Mouse (Mus musculus) MEL (cell line): ENCODE data around the gene Fam81b. TPM values are rescaled to one million over a fixed set of nuclear protein-coding genes. Genes with fewer than 3 reads are reported as not detected.

Source experiments
- DNase-seq: peaks from one replicate; pipeline ENCODE4 v3.0.0; 2011; ENCODE audit warnings: low read depth, low spot score
- H3K27ac ChIP-seq: 2 replicates; pipeline ENCODE4 v1.5.1; 2012; ENCODE audit warnings: low read depth, mild to moderate bottlenecking, control low read depth, low read length, moderate library complexity; ENCODE audit not compliant: control insufficient read depth
- H3K27me3 ChIP-seq, 2 experiments: fragments of 150-350 bp in 1 of 2; sonication (generic) in 1 of 2; 2 replicates each; pipeline ENCODE4 v1.6.1; 2012; ENCODE audit warnings: low read length in 2 of 2, mild to moderate bottlenecking in 2 of 2, improper control_type of control experiment in 1 of 2, moderate library complexity in 1 of 2; ENCODE audit not compliant: insufficient read depth in 2 of 2, control insufficient read depth in 1 of 2
- H3K36me3 ChIP-seq, 2 experiments: 2 replicates each; pipeline ENCODE4 v1.6.1; 2012 to 2014; ENCODE audit warnings: low read length in 2 of 2, improper control_type of control experiment in 1 of 2, inconsistent platforms in 1 of 2, mild to moderate bottlenecking in 1 of 2; ENCODE audit not compliant: insufficient read depth in 2 of 2, control insufficient read depth in 1 of 2
- H3K4me1 ChIP-seq, 2 experiments: fragments of 150-350 bp in 1 of 2; sonication (generic) in 1 of 2; 2 replicates each; pipeline ENCODE4 v1.6.1; 2012; ENCODE audit warnings: low read length in 2 of 2, improper control_type of control experiment in 1 of 2, mild to moderate bottlenecking in 1 of 2; ENCODE audit not compliant: insufficient read depth in 2 of 2, control insufficient read depth in 1 of 2
- H3K4me3 ChIP-seq, 2 experiments: fragments of 150-350 bp in 1 of 2; sonication (generic) in 1 of 2; 2 replicates each; pipeline ENCODE4 v1.5.1; 2012; ENCODE audit warnings: low read depth in 2 of 2, low read length in 2 of 2, mild to moderate bottlenecking in 2 of 2, moderate library complexity in 2 of 2, control low read depth in 1 of 2, improper control_type of control experiment in 1 of 2; ENCODE audit not compliant: control insufficient read depth in 1 of 2, insufficient read depth in 1 of 2
- H3K79me2 ChIP-seq: 2 replicates; pipeline ENCODE4 v1.6.1; 2012; ENCODE audit warnings: mild to moderate bottlenecking, low read length, moderate library complexity; ENCODE audit not compliant: control insufficient read depth, poor library complexity, insufficient read depth
- H3K9ac ChIP-seq: 2 replicates; pipeline ENCODE4 v1.6.1; 2012; ENCODE audit warnings: low read depth, mild to moderate bottlenecking, control low read depth, low read length, moderate library complexity; ENCODE audit not compliant: control insufficient read depth, poor library complexity, severe bottlenecking
- H3K9me3 ChIP-seq: fragments of 150-350 bp; sonication (generic); replicated peaks from 2 replicates; pipeline ENCODE4 v1.6.1; 2012; ENCODE audit warnings: mild to moderate bottlenecking, low read length, improper control_type of control experiment, moderate library complexity; ENCODE audit not compliant: insufficient read depth
- BHLHE40 ChIP-seq: IDR thresholded peaks from 2 replicates; pipeline ENCODE4 v1.6.1; 2012; ENCODE audit warnings: low read depth, mild to moderate bottlenecking, inconsistent platforms, low read length, improper control_type of control experiment, borderline replicate concordance
- CHD1 ChIP-seq: IDR thresholded peaks from 2 replicates; pipeline ENCODE4 v1.6.1; 2012; ENCODE audit warnings: low read depth, mild to moderate bottlenecking, inconsistent platforms, low read length, improper control_type of control experiment
- CHD2 ChIP-seq: IDR thresholded peaks from 2 replicates; pipeline ENCODE4 v1.6.1; 2011; ENCODE audit warnings: low read length, improper control_type of control experiment
- E2F4 ChIP-seq: IDR thresholded peaks from 2 replicates; pipeline ENCODE4 v1.6.1; 2011; ENCODE audit warnings: low read depth, low read length, improper control_type of control experiment, borderline replicate concordance
- EP300 ChIP-seq, 2 experiments: IDR thresholded peaks; 2 replicates each; pipeline ENCODE4 v1.6.1; 2011; ENCODE audit warnings: improper control_type of control experiment in 2 of 2, low read length in 2 of 2, low read depth in 1 of 2, mild to moderate bottlenecking in 1 of 2
- GABPA ChIP-seq: IDR thresholded peaks from 2 replicates; pipeline ENCODE4 v1.6.1; 2012; ENCODE audit warnings: low read depth, mild to moderate bottlenecking, inconsistent platforms, low read length, improper control_type of control experiment, moderate library complexity
- GATA1 ChIP-seq: IDR thresholded peaks from 2 replicates; pipeline ENCODE4 v1.6.1; 2011; ENCODE audit warnings: low read depth, low read length, improper control_type of control experiment
- KAT2A ChIP-seq: conservative IDR thresholded peaks from 2 replicates; pipeline ENCODE4 v1.6.1; 2012; ENCODE audit warnings: low read depth, low read length, improper control_type of control experiment, inconsistent platforms
- MAFK ChIP-seq: IDR thresholded peaks from 2 replicates; pipeline ENCODE4 v1.6.1; 2011; ENCODE audit warnings: low read depth, mild to moderate bottlenecking, low read length, improper control_type of control experiment, borderline replicate concordance
- MAX ChIP-seq: IDR thresholded peaks from 2 replicates; pipeline ENCODE4 v1.6.1; 2011; ENCODE audit warnings: low read length, improper control_type of control experiment
- MEF2A ChIP-seq: IDR thresholded peaks from 2 replicates; pipeline ENCODE4 v1.6.1; 2014; ENCODE audit warnings: low read depth, mild to moderate bottlenecking, inconsistent platforms, low read length, improper control_type of control experiment; ENCODE audit not compliant: poor library complexity, insufficient replicate concordance, severe bottlenecking; ENCODE audit errors: extremely low read depth
- MXI1 ChIP-seq: IDR thresholded peaks from 2 replicates; pipeline ENCODE4 v1.6.1; 2011; ENCODE audit warnings: mild to moderate bottlenecking, low read depth, low read length, improper control_type of control experiment
- MYC ChIP-seq: IDR thresholded peaks from 2 replicates; pipeline ENCODE4 v1.6.1; 2011; ENCODE audit warnings: low read depth, mild to moderate bottlenecking, low read length, improper control_type of control experiment, moderate library complexity
- POLR2A ChIP-seq, 2 experiments: IDR thresholded peaks; 2 replicates each; pipeline ENCODE4 v1.6.1; 2011 to 2012; ENCODE audit warnings: low read length in 2 of 2, mild to moderate bottlenecking in 2 of 2, control low read depth in 1 of 2, improper control_type of control experiment in 1 of 2, low read depth in 1 of 2, moderate library complexity in 1 of 2; ENCODE audit not compliant: control insufficient read depth in 1 of 2, insufficient read depth in 1 of 2, poor library complexity in 1 of 2
- POLR2AphosphoS2 ChIP-seq: IDR thresholded peaks from 2 replicates; pipeline ENCODE4 v1.6.1; 2011; ENCODE audit warnings: low read length, improper control_type of control experiment
- POLR2AphosphoS5 ChIP-seq: IDR thresholded peaks from 2 replicates; pipeline ENCODE4 v1.6.1; 2012; ENCODE audit warnings: low read depth, borderline replicate concordance, mild to moderate bottlenecking, inconsistent platforms, low read length, moderate library complexity, mixed read lengths
- RCOR1 ChIP-seq: IDR thresholded peaks from 2 replicates; pipeline ENCODE4 v1.6.1; 2012; ENCODE audit warnings: low read depth, mild to moderate bottlenecking, inconsistent platforms, low read length, improper control_type of control experiment
- SIN3A ChIP-seq: IDR thresholded peaks from 2 replicates; pipeline ENCODE4 v1.6.1; 2012; ENCODE audit warnings: low read length, improper control_type of control experiment, inconsistent platforms
- SMC3 ChIP-seq: IDR thresholded peaks from 2 replicates; pipeline ENCODE4 v1.6.1; 2011; ENCODE audit warnings: low read depth, low read length, improper control_type of control experiment
- TBP ChIP-seq: IDR thresholded peaks from 2 replicates; pipeline ENCODE4 v1.8.0; 2011; ENCODE audit warnings: low read depth, low read length, improper control_type of control experiment
- USF1 ChIP-seq: IDR thresholded peaks from 2 replicates; pipeline ENCODE4 v1.6.1; 2014; ENCODE audit warnings: low read depth, mild to moderate bottlenecking, inconsistent platforms, low read length, improper control_type of control experiment, moderate library complexity
- USF2 ChIP-seq, 2 experiments: IDR thresholded peaks; 2 replicates each; pipeline ENCODE4 v1.6.1; 2011 to 2012; ENCODE audit warnings: improper control_type of control experiment in 2 of 2, low read length in 2 of 2, borderline replicate concordance in 1 of 2, inconsistent platforms in 1 of 2, low read depth in 1 of 2, mild to moderate bottlenecking in 1 of 2; ENCODE audit not compliant: insufficient read depth in 1 of 2
- ZKSCAN1 ChIP-seq: IDR thresholded peaks from 2 replicates; pipeline ENCODE4 v1.6.1; 2012; ENCODE audit warnings: low read depth, mild to moderate bottlenecking, inconsistent platforms, low read length, improper control_type of control experiment, moderate library complexity
- ZMIZ1 ChIP-seq: IDR thresholded peaks from 2 replicates; pipeline ENCODE4 v1.6.1; 2012; ENCODE audit warnings: low read depth, mild to moderate bottlenecking, inconsistent platforms, low read length, improper control_type of control experiment, moderate library complexity
- ZNF384 ChIP-seq: IDR thresholded peaks from 2 replicates; pipeline ENCODE4 v1.6.1; 2012; ENCODE audit warnings: low read depth, mild to moderate bottlenecking, inconsistent platforms, low read length, improper control_type of control experiment
- polyA plus RNA-seq, 2 experiments: library from polyadenylated mRNA; stranded (reverse) in 1 of 2; unstranded in 1 of 2; fragments of >175 nt in 1 of 2; fragments of >200 nt in 1 of 2; gene quantifications; 2 replicates each; pipeline versions ENCODE4 v1.2.1 to v1.2.4; 2012; ENCODE audit warnings: low replicate concordance in 2 of 2, low read depth in 1 of 2; ENCODE audit not compliant: insufficient read length in 2 of 2, insufficient read depth in 1 of 2, missing spikeins in 1 of 2
- total RNA-seq: library from RNA; depleted of rRNA; stranded (reverse); fragments of 300-350 nt; gene quantifications from 2 replicates; pipeline ENCODE4 v1.2.3, GENCODE M21; 2012

Fam81b gene
- total and polyA plus RNA-seq, 3 experiments, result not detected

DNA sequence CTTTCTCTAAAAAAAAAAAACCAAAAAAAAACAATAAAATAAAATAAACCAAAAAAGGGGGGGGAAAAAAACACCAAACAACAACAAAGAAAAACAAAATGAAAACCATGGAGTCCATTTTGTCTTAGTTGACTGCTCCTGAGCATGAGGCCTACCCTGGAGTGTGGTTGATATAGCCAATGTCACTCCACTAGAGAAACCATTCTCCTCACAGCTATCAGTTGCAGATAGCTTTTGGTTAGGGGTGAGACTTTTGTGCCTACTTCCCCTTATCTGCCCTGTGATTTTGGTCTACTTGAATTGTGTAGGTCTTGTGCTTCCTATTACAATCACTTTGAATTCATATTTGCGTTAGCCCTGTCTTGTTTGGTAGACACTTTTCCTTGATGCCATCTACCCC, 147.4 kb downstream of the Fam81b start:
- Histone ChIP-seq H3K27me3 (no peaks in the 10 kb centered on the region), H3K4me1 (peaks cover 2 to 7% of the 10 kb centered on the region in 2 experiments; a peak in 3 of 4 replicates), H3K9me3 (no peaks in the 10 kb centered on the region), H3K27ac (no peak overlapping the region), H3K4me3 (no peak overlapping the region), H3K36me3 (peaks cover 12 to 14% of the 10 kb centered on the region in 2 experiments), H3K79me2 (no peaks in the 10 kb centered on the region), H3K9ac (no peak overlapping the region)
- TF ChIP-seq MEF2A (no peak), MXI1 (no peak; the same call in 1 of the 2 replicates), MAX (no peak), ZMIZ1 (no peak), MAFK (no peak), SIN3A (no peak), SMC3 (no peak), POLR2AphosphoS5 (no peak), KAT2A (no peak), TBP (no peak), BHLHE40 (no peak), POLR2AphosphoS2 (no peak), GATA1 (peak; percentile 49; the same call in 1 of the 2 replicates), CHD1 (no peak), RCOR1 (peak; percentile 62; the same call in 1 of the 2 replicates), MYC (no peak), CHD2 (no peak), ZKSCAN1 (no peak), ZNF384 (no peak), EP300 (IDR thresholded peaks at IDR 0.05; ENCODE audit: low read depth in 1 of 2, low read length in 2 of 2) (peak in 1 of 2 experiments; percentile 51; a peak in 1 of 4 replicates), GABPA (no peak)
- DNase-seq, result peak; percentile 64

DNA sequence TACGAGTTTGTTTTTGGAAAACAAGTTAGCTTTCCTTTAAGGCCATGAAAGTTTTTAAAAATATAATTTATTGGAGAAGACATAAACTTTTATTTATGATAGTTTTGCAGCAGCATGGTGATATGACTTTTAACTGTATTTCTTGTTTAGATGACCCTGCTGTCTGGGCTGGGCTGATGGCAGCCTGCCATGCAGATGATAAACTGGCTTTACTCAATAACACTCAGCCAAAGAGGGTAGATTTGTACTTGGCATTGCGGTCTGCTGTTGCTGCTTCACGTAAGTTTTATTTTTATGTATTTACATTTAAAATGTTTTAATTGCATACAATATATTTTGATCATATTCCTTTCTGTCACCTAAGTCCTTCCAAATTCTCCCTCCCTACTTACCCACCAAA, 147.8 kb downstream of the Fam81b start:
- peak; percentile 40 for DNase-seq
- no peaks in the 10 kb centered on the region for H3K27me3 ChIP-seq
- H3K79me2 ChIP-seq, result no peaks in the 10 kb centered on the region
- H3K9ac ChIP-seq, result no peak overlapping the region
- peaks cover 12 to 14% of the 10 kb centered on the region in 2 experiments for H3K36me3 ChIP-seq
- no peaks in the 10 kb centered on the region for H3K9me3 ChIP-seq
- peaks cover 2 to 7% of the 10 kb centered on the region in 2 experiments; a peak in 3 of 4 replicates for H3K4me1 ChIP-seq
- H3K27ac ChIP-seq, result no peak overlapping the region
- H3K4me3 ChIP-seq, result no peak overlapping the region
- TF ChIP-seq POLR2A (IDR thresholded peaks at IDR 0.05; ENCODE audit: control insufficient read depth in 1 of 2, insufficient read depth in 1 of 2, low read depth in 1 of 2, low read length in 2 of 2, poor library complexity in 1 of 2), result no peak
- no peak for TF ChIP-seq MEF2A
- TF ChIP-seq GABPA, result no peak
- TF ChIP-seq E2F4, result no peak
- no peak for TF ChIP-seq USF2 (IDR thresholded peaks at IDR 0.05; ENCODE audit: borderline replicate concordance in 1 of 2, insufficient read depth in 1 of 2, low read depth in 1 of 2, low read length in 2 of 2)
- no peak for TF ChIP-seq USF1
- TF ChIP-seq, all 39 proteins: peak for 0
